Mouse (Mus musculus) CD4-positive helper T cell, adult 2 months (primary cell): Measurements from ENCODE around the gene Agps.
A peak's percentile ranks its signal among the peaks of the same experiment; 100 is the strongest.

Experiments
- DNase-seq: peaks from one replicate; pipeline ENCODE4 v3.0.0-alpha.2; 2012; ENCODE audit warnings: low read depth, missing footprints, low spot score

Gene Agps

DNA sequence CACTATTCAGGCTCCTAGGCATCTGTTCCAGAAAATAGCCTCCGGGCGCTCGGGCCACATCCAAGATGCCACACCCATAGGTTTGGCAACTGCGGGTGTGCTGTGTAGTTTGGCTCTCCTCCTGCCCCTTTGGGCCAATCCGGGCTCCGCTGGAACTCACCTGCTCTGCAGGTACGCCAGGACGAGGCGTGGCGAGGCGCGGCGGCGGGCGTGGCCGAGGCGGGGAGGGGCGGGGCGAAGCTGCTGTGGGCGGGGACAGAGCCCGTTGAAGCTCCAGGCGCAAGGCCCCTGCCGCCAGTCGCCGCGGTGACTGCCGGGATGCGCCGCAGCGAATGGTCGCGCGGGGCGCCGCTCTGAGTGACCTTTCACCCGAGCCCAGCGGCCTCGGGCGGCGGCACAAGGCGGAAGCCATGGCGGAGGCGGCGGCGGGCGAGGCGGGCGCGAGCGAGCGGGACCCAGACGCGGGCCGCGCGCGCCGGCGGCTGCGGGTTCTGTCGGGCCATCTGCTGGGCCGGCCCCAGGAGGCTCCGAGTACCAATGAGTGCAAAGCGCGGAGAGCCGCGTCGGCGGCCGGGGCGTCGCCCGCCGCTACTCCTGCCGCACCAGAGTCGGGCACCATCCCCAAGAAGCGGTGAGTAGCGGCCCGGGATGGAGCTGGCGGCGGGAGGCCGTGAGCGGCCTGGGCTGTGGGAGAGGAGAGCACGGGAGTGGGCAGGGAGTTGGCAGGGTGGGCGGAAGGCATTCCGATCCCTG, at the start of gene Agps:
Gene Agps (plus strand): TSS at position 297 of the 753 bp plus-strand sequence.
- DNase-seq, result peak; percentile 92

DNA sequence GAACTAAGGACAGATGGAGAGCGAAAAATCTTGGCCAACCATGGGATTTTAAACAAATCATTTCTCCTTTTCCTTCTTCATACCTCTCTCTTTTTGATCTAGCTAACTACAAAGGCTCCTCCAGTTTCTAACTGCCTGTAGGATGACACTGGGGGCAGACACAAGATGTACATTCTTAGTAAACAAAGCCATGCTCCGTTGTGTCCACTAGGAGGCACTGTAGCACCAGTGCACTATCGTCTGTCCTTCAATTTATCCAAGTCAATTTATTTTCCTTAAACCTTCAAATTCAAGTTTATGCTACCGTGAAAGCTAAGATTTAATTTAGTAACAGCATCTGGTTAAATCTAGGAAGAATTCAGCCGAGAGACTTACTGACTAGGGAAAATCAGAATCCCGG, 45.9 kb upstream of the Agps start:
- peak; percentile 71 for DNase-seq

DNA sequence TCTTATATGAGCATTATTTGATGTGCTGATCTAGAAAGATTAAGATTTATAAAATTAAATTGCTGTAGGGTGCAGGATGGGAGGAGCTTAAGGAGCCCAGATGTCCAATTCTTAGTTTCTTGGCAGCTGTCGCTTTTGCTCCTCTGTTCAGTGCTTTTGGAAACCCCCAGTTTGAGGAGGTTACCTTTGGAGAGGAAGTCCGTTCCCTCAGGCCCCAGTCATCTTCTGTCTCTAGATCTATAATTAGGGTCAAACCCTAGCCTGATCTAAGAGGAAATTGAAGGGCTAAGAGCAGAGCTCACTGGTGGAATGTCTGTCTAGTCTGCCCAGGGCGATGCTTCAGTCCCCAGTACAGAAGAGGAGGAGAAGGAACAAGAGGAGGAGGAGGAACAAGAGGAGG, 43.5 kb upstream of the Agps start:
- no peak for DNase-seq

DNA sequence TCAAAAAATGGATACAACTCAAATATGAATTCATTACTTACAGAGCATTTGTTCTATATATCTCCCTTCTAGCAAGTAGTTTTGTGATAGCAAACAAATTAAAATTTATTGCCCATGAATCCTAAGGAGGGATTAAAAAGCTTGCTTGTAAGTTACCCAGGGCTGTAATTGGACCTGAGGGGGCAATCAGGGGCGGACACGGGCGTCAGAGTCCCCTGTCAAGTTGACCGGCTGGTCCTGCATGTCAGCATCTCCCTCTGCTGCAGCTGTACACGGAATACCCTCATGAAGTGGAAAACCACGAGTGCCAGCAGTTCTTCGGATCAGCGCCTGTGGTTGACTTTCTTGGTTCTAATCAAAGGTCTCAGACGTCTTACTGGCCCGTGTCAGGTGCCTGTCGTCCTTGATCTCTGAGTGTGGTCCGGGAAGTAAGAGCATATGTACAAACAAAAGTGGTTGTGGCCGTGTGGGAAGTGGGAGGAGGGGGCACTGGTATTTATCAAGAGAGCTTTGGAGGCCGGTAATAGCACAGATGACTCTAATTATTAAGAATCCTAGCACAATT, 41.9 kb upstream of the Agps start:
- no peak for DNase-seq

DNA sequence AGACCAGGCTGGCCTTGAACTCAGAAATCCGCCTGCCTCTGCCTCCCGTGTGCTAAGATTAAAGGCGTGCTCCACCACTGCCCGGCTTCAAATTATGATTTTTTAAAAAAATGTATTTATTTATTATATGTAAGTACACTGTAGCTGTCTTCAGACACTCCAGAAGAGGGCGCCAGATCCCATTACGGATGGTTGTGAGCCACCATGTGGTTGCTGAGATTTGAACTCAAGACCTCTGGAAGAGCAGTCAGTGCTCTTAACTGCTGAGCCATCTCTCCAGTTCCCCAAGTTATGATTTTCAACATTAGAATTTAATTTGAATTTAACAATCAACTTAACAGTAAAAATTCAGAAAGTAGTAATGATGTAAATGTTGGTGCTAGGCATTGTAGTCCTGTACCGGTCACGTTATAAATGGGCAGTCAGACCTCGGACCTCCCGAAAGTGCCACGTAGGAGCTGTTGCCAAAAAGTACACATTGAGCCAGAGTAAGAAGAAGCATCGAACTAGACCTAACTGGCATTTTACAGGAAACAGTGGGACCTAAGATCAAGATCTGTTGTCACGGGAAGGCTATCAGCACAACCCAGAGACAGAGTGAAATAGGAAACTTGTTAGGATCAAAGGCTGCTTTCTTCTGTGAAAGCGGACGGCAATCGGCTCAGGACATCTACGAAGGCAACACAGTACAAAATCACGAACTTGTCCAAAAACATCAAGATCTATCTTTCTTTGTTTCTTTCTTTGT, 40.2 kb upstream of the Agps start:
- peak; percentile 39 for DNase-seq

DNA sequence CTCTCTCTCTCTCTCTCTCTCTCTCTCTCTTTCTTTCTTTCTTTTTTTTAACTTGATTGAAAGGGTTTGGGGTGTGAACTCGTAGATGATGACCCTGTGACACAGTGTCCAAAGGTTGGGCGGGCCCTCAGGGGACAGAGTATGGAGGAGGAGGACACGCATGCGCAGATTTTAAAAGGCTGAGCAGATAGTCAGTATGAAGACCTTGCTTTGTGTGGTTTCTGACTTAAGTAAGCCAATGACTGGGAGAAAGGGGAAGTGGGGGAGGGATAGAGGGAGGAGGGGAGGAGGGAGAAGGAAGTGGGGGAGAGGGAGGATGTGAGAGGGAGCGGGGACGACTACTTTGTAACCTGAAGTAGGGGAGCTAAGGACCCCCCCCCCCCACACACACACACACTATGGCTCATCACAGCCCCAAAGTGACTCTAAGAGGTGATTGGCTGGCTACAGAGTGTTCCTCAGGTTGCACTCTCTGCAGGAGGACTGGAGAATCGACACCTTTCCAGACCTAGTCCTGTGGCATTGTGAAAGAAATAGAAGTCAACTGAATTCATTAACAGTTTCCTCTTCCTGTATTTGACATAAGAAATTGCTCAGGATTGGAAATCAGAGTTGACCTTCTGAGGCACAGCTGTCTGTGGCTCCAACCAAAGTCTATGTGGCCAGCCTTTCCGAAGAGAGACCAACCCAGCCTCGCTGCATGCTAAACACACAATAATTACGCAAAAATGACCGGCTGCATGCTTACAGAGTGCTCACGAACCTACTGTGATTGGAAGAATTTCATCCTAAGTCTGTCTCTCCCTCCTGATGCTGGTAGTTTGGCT, 39.4 kb upstream of the Agps start:
- peak; percentile 51 for DNase-seq

DNA sequence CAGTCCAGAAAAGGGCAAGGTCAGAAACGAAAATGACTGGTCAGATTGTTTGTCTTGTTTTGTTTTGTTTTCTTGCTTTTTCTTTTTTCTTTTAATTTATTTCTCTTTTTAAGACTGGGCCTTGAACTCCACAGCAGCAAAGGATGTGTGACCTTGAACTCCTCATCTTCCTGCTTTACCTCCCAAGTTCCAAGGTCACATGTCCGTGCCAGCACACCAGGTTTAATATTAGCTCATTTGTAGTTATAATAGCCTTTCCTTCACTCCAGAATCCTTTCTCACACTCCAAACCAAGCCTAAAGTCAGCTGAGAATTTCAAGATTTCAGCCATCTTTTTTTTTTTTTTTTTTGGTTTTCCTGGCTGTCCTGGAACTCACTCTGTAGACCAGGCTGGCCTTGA, 35.8 kb upstream of the Agps start:
- DNase-seq, result no peak

DNA sequence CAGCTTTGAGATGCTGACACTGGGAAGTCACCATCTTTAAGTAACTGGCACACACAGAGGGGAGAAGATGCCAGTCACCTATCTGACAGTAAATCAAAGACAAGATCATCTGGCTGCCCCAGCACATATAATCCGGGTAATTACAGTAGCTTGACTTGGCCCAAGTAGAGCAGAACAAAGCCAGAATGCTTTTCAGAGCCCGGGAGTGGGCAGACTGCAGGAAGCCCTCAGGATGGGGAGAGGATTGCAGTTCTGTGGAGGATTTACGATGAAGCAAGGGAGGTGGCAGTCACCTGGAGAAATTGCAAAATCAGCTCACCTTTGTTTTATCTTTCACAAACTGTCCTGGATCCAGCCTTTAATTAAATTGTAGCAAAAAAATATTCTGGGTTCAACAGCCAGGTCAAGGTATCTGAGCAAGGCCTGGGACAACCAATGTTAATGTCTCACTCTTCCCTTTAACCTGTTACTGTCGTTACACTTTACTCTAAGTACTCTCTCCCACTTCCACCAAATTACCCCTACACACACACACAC, 33.5 kb upstream of the Agps start:
- DNase-seq, result no peak

DNA sequence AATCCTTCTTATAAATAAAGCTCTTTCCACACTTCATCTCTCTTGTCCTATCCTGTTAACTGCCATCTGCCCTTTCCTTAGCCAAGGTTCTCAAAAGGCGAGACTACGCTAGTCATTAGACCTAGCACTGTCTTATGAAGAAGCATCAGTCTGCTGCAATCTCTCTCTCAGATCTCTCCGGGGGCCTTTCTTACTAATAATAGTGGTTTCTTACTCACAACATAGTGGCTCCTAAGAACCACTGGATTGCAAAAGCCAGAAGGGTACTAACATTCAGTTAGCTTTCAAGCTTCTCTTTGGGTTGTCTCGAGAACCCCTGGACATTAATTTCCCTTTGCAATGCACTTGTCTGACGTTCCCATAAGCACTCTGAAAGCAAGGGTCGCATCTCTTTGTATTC, 26.2 kb upstream of the Agps start:
- no peak for DNase-seq

DNA sequence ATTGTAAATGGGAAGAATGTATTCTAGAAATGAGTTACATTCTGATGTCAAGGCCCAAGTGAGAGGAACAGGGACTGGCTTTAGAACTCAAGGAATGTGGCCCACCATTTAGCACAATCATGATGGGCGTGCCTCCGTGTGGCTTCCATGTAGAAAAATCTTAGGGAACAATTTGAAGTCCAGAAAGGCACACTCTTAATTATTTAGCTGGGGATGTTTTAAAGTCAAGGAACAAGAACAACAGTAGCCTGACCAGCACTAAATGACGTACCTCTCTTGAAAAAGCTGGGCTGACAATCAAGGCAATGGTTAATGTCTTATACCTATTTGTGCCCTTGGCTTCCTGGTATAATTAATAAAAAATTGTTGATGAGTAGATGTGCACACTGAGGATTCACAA, 25.1 kb upstream of the Agps start:
- no peak for DNase-seq

DNA sequence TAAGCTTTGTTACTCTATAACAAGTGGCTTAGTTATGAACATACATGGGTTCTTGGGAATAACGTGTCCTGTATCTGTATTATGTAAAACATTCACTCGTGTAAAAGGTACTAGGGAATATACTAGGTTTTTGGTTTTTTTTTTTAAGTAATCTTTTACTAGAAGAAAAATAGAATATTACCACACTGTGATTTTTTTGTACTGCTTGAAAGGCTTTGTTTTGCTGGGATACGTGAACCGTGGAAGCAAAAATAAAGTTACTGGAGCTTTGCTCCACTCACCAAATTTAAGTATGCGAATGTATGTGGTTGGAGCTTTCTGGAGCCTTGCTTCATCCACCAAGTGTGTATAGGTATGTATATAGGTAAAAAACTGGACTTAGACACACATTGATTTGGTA, 24.5 kb upstream of the Agps start:
- DNase-seq, result no peak

DNA sequence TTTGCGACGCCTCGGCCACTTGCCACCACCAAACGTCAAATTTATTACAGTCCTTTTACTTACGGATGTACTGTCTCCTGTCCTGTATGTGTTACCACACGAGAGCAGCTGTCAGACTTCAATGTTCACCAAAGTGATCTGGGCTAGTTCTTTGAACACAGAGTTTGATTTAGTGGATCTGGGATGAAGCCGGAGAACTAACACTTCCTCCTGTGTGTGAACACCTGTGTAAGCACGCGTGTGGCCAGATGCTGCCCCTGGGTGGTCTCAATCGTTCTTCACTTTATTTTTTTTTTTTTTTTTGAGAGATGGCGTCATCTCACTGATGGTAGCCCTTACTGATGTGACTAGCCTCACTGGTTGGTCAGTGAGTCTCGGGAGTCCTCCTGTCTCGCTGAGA, 17.1 kb upstream of the Agps start:
- DNase-seq, result no peak

DNA sequence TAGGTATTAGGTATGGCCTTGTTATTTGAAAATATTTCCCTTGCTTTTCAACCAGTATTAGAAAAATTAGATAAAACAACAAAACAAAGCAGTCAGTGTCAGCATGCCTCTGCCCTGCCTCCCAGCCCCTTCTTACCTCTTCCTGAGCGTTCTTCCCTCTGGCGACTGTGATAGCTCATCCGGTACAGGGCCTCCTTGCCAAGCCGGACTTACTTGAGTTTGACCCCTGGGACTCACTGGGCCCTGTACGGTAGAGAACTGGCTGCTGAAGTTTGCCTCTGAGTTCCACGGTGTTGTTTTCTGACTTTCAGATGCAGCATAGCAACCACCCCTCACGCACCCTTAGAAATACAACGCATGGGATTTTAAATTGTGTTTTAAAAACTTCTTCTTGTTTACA, 16.5 kb upstream of the Agps start:
- no peak for DNase-seq

DNA sequence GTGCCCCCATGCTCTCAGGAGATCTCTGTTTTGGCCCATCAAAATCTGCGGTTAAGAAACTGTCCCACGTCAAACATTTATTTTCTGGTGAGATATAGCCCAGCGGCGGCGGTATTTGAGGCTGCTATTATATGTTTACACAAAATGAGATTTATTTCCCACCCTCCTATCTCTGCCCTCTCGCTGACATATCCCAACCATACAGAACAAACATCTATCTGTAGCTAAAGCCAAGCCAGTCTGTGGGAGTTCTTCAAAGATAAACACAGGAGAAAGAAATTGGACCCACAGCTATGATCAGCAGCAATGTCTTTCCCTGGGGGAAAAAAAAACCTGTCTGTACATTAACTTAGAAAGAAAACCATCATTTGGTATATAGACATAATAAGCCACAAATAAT, 15.3 kb upstream of the Agps start:
- DNase-seq, result no peak

DNA sequence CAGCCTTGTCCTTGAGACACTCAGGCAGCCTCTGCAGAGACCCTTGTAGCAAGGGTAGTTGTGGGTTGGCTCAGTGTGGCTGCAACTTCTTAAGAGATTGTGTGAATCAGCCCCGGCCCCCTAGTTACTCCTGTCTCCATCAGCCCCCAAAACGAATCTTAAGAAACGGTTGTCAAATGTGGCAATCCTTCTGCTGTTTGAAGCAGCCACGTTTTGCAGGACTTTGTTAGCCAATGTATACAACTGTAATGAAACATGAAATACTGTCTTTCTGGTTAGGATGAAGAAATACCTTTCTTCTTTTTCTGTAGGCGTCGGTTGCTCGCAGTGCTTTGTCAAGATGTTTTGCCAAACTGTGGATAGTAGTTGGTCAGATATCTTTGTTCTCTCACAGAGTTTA, 13.3 kb upstream of the Agps start:
- DNase-seq, result no peak

DNA sequence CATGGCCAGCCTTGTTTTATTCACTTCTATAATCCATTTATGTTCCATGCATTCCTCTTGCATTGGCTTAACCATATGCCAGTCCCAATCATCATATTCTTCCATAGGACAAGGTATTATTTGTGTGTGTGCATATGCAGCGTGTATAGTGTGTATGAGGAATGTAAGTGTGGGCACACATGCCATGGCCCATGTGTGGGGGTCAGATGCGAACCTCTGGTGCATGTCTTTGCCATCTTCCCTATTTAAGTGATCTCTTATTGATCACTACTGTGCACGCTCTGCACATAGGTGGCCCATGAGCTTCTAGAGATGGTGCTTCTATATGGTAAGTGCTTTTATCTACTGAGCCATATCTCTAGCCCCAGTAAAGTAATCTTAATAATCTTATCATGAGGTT, 12.2 kb upstream of the Agps start:
- DNase-seq, result no peak

DNA sequence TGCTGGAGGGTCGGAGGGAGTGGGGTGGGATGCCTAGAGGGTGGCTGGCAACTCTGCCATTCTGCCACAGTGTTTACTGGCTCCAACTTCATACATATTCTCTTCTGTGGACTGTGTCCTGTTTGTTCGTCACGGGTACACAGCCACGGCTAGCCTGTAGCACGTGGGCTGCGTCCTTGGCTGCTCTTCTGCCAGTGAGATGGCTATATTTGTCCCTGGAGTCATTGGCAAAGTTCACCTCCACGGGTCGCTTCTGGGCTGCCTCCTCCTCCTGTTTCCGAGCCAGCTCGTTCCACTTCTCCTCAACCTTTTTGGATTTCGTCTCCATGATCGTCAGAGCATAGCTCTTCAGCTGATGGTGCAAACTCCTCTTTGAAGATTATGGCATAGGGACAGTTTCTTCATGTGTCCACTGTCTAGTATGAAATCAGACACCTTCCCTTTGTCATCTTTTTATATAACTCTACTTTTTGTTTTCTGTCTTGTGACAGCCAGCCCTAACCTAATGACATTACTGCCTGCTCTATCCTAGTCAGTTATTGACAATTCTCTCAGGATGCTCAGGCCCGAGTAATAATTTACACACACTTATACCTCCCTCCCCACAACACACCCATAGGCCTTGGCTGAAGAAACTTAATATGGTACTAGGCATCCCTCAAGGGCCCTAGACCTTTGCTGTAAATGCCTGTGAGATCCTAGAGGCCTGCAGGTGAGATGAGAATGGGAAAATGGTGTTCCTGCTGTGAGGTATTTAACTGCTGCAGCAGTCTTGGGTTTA, 9.8 kb upstream of the Agps start:
- DNase-seq, result no peak

DNA sequence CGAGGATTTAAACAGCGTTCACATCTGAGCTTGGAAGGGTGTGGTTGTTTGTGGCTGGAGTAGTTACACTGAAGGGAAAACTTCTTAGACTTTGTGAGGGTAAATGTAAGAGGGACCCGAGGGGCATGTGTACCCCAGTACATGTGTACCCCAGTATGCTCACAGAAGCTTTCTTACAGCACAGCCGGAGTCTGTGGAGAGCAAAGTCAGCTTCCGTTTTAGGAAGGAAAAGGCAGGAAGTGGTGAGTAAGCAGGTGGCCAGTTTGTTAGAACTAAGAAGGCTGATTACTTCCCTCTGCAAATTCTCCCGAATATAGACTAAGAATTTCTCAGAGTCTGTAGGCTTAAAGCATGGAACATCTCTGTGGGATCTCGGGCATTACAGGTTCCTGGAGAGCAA, 8.2 kb upstream of the Agps start:
- DNase-seq, result peak; percentile 51

DNA sequence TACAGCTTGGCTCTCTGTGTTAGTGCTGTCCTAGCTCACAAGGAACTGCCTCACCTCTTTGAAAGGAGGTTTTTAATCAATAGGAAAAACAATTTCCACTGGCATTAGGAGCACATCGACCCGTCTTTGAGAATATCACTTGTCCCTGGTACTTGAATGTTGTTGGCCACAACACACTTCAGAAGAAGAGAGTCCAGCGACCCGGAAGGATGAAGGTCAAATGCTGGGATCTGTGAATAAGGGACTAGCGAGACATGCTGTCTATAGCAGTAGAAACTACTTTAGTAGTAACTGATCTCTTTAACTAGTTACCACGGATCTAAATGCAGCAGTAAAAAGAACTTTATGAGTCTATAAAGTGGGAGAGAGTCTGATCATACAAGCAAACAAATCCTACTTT, 7.8 kb upstream of the Agps start:
- no peak for DNase-seq

DNA sequence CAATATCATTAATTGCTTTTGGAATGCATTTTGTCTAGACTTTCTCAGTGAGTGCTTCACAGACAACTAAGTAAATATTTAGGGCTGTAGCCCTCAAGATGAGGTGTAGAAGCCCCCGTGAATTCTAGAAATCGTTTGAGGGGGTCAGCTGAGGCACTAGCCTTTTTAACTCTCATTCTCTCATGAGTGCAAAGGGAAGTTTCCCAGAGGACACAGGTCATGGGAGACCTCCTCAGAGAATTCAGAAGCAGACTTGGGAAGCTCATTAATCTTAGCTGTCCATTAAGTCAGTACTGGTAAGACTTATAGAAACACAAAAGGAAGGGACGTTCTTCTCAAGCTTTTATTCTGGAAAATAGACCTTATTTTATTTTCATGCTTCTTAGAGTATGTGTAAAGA, 7.1 kb upstream of the Agps start:
- no peak for DNase-seq

DNA sequence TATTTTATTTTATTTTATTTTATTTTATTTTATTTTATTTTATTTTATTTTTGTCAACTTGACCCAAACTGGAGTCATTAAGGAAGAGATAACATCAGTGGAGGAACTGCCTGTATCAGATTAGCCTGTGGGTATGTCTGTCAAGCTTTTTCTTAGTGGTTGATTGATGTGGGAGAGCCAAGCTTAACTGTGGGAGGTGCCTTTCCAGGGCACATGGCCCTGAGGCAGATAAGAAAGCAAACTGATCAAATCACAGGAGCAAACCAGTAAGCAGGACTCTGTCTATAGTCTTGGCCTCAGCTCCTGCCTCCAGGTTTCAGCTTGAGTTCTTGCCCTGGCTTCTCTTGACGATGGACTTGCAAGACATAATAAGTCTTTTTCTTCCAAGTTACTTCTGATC, 6.4 kb upstream of the Agps start:
- peak; percentile 72 for DNase-seq
